Mouse (Mus musculus): ENCODE measurements around the gene Abi3bp. TPM values are rescaled to one million over a fixed set of nuclear protein-coding genes. Genes with fewer than 3 reads are reported as not detected.

Gene Abi3bp
- total RNA-seq, 2 experiments from 2014 or later, result 9.9 to 23.1 TPM

DNA sequence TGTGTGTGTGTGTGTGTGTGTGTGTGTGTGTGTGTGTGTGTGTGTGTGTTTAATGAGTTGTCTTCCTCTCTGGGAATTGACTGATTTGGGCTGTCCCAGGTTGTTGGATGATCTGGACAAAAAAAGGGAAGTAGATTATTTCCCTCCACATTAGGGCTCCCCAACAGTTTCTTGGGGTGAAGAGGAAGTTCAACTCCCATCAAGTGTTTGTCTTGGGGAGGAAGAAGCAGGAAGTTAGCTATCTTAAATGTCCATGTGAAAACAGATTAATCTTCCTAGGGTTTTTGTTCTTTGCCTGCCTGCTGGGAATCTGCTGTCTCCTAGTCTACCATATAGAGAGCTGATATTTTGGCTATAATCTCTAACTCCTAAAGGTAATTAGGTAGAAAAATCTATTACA, 181.2 kb downstream of the Abi3bp start:
- Histone ChIP-seq H3K4me3 (no peak overlapping the region), H3K27ac (no peak overlapping the region)
- intact Hi-C loops (cut with DNase I), result no loop called here
- no peak for TF ChIP-seq CTCF (IDR thresholded peaks at IDR 0.05)
- DNase-seq, result no peak

DNA sequence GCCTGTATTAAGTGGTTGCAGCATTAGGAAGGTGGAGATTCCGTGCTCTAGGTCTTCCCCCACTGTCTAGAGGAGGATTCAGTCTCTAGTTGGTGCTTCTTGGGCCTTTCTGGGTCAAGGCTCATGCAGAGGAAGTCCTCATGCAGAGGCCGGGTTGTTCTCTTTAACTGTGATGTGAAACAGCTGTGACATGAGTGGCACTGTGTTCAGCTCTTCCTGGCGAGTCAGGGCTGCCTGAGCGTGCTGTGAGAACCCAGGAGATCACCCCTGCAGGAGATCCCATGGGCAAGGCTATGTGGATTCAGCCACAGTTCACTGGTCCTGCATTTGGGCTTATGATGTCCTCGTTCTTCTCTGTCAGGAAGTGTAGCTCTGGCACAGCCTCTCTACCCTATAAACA, 191.8 kb downstream of the Abi3bp start:
- intact Hi-C loops (cut with DNase I), result no loop called here

DNA sequence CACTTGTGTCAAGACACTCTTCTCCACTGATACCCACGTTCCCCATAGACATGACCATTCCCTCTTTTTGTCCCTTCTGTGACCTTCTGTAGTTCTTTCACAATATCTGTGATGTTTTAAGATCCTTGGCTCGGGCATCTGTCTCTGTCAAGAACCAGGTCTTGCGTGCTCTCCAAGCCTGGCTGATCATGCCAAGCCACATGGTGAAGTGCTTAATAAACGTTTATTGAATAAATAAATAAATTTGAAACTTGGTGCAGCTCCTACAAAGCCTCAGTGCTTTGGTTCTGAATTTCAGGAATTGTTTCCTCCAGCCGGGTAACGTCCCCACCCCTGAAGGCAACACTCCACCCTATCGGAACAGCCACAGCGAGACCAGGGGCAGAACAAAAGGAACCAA, 193.3 kb downstream of the Abi3bp start:
- no peak for TF ChIP-seq CTCF (IDR thresholded peaks at IDR 0.05)
- intact Hi-C loops (cut with DNase I), result no loop called here
- peak; percentile 68 for DNase-seq
- H3K4me3 ChIP-seq, result no peak overlapping the region
- peak overlapping the region; percentile 17; the same call in 1 of the 2 replicates for H3K27ac ChIP-seq

More for the DNA sequence above, 191.8 kb downstream of the Abi3bp start:
- H3K27ac ChIP-seq, result no peak overlapping the region
- TF ChIP-seq CTCF (IDR thresholded peaks at IDR 0.05), result no peak
- no peak for DNase-seq
- no peak overlapping the region for H3K4me3 ChIP-seq

DNA sequence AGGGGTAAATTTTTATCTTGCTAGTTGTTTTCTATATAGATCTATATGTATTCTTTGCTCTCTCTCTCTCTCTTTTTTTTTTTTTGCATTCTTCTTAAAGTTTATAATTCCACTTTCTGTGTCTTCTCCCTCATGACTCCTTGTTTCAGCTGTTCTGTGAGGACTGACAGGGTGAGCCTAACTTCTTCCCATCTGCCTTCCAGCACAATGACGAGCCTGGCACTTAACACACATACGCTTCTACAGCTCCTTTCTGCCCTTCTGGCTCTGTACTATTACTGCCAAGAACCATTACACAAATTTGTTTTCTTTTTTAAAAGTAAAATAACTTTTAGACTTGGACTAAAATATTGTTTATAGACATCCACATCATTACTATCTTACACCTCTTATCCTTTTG, 195.7 kb downstream of the Abi3bp start:
- H3K4me3 ChIP-seq, result no peak overlapping the region
- no peak for TF ChIP-seq CTCF (IDR thresholded peaks at IDR 0.05)
- no peak overlapping the region for H3K27ac ChIP-seq
- DNase-seq, result no peak
- intact Hi-C loops (cut with DNase I), result no loop called here

DNA sequence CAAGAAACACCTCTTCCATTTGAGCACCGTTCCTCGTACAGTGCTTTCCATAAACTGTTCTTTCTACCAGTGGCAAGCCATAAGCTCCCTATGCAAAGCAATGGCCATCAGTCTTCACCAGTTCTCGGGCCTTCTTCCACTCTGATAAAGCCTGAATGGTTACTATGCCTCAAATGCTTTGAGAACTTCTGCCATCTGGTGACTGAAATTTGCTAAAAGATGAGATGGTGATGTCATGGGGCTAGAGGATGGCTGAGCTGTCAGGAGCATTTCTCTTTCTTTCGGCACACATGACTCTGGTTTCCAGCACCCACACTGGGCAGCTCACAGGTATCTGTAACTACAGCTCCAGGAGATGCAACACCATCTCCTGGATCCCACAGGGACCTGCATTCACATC, 199.5 kb downstream of the Abi3bp start:
- intact Hi-C loops (cut with DNase I), result loop anchor here (2.0 to 5.0 kb wide), 2 partner anchors 176 to 365 kb away; no protein-coding TSS in a partner anchor
- no peak overlapping the region for H3K27ac ChIP-seq
- no peak overlapping the region for H3K4me3 ChIP-seq
- peak; percentile 45 for TF ChIP-seq CTCF (IDR thresholded peaks at IDR 0.05)
- no peak for DNase-seq

DNA sequence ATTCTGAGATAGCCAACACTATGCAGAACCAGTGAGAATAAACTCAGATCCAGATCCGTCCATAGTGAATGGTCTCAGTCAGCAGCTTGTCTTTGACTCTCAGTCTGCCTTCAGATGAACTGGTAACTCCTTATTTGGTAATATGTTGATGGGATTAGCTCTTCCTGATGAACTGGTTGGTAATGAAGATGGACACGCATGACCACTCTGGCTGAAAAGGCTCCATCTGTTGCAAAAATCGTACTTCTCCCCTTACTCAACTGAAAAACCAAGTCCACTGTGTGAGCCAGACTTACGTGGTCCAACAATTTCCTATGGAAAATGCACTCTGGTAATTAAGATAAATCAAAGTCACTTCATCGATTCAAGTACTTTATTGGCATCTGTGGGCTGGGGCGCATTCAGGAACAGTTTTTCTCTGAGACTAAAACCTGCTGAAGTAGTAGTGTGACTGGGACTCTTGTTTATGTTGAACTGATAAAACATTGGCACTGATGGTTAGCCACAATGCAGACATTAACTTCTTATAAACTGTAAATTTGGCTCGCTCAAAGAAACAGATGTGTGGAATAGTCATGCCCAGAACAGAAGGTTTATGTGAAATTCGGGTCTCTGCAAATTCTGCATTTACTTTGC, 203.4 kb downstream of the Abi3bp start:
- no peak for DNase-seq
- Histone ChIP-seq H3K4me3 (no peak overlapping the region), H3K27ac (no peak overlapping the region)
- intact Hi-C loops (cut with DNase I), result no loop called here
- no peak for TF ChIP-seq CTCF (IDR thresholded peaks at IDR 0.05)

DNA sequence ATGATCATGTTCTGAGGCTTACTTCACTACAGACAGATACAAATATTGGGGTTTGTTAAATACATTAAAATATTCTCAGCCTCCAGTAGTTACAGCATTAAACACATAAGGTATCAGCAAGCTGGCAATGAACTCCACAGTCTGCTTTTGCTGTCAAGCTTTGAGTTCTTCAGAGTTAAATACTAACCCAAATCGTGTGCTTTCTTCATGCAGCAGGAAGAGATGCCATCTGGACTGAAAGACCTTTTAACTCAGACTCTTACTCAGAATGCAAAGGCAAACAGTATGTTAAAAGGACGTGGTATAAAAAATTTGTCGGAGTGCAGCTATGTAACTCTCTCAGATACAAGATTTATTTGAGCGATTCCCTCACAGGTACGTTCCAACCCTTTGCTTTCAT, 209.1 kb downstream of the Abi3bp start:
- H3K27ac ChIP-seq, result no peak overlapping the region
- DNase-seq, result no peak
- TF ChIP-seq CTCF (IDR thresholded peaks at IDR 0.05), result no peak
- intact Hi-C loops (cut with DNase I), result no loop called here
- H3K4me3 ChIP-seq, result no peak overlapping the region

DNA sequence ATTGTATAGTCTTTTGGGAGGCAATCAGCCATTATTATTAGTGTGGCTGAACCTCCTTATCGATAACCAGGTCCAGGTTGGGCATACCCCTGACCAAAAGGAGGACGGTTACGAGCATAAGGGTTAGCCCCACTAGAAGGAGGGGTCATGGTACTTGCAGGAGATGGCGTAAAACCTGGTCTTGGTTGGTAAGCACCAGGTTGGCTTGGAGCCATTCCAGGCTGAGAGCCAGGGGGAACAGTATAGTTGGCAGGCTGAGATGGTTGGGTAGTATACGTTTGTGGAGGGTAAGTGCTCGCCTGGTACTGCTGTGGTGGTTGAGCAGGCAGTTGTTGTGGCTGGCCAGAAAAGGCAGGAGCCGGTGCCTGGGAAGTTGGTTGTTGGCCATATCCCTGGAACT, 213.0 kb downstream of the Abi3bp start:
- Histone ChIP-seq H3K27ac (no peak overlapping the region), H3K4me3 (no peak overlapping the region)
- intact Hi-C loops (cut with DNase I), result no loop called here
- TF ChIP-seq CTCF (IDR thresholded peaks at IDR 0.05), result no peak
- no peak for DNase-seq

DNA sequence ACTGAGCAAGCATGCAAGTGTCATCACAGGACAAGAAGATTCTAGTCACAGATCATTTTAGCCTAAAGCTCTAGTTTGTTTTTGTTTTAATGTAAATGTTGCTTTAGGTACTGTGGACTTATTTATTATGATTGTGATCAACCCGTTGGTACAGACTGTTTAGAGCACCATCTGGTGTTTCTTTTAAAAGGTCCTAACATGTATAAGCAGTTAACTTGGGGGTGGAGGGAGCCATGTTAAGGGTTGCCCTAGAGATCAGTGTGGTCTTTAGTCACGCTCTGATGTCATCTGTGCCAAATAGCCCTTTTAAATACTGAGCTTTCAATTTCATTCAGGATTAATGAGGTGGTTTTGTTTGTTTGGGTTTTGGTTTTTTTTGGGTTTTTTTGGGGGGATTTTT, 218.8 kb downstream of the Abi3bp start:
- TF ChIP-seq CTCF (IDR thresholded peaks at IDR 0.05), result no peak
- intact Hi-C loops (cut with DNase I), result no loop called here
- H3K27ac ChIP-seq, result no peak overlapping the region
- no peak overlapping the region for H3K4me3 ChIP-seq
- no peak for DNase-seq

DNA sequence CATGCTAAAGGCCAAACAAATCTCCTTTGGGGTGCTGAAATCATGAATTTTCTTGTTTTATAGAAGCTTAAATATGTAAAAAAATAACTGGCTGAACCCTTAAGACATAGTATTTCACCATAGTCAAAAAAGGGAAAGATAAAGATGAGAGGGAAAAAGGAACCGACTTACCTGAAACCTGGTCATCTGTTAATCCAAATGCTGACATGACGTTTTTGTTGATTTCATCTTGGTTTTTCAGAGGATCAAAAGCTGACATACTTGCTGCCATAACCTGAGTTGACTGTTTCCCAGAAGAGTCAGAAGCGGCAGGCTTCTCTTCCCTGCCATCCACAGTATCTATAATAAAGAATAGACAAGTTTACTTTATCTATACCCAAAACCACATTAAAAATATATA, 223.2 kb downstream of the Abi3bp start:
- no peak for DNase-seq
- no peak overlapping the region for H3K27ac ChIP-seq
- no peak overlapping the region for H3K4me3 ChIP-seq
- no peak for TF ChIP-seq CTCF (IDR thresholded peaks at IDR 0.05)
- intact Hi-C loops (cut with DNase I), result no loop called here

DNA sequence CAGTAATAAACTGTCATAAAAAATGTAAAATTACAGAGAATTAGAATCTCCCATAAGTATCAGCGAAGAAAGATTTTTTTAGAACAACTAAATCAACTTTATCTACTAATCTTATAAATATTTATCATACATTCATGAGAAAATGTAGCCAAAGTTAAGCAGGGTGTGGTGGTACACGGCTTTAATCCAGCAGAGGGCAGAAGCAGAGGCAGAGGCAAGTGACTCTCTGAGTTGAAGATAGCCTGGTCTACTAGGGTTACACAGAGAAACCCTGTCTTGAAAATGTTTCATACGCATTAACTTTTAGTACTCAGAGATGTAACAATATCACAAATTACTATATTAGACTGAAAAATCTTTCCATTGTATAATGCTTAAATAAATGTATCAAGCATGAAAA, 228.1 kb downstream of the Abi3bp start:
- no peak; the same call in 1 of the 2 replicates for TF ChIP-seq CTCF (IDR thresholded peaks at IDR 0.05)
- no peak for DNase-seq
- intact Hi-C loops (cut with DNase I), result no loop called here
- H3K4me3 ChIP-seq, result no peak overlapping the region
- no peak overlapping the region for H3K27ac ChIP-seq

DNA sequence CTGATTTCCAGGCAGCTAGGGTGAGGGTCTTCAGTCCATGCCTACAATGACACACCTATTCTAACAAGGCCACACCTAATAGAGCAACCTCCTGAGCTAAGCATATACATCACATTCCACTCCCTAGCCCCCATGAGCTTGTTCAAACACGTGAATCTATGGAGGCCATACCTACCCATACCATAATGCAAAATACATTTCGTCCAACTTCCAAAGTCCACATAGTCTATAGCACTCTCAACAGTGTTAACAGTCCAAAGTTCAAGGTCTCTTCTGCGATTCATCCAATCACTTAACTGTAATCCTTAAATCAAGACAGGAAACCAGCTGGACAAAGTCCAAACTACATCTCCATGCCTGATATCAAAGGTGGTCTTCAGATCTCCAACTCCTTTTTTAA, 232.4 kb downstream of the Abi3bp start:
- intact Hi-C loops (cut with DNase I), result loop anchor here (10.0 kb wide), 1 partner anchor 415 kb away; the partner anchor contains the start of gene Tomm70a
- TF ChIP-seq CTCF (IDR thresholded peaks at IDR 0.05), result no peak
- no peak overlapping the region for H3K4me3 ChIP-seq

DNA sequence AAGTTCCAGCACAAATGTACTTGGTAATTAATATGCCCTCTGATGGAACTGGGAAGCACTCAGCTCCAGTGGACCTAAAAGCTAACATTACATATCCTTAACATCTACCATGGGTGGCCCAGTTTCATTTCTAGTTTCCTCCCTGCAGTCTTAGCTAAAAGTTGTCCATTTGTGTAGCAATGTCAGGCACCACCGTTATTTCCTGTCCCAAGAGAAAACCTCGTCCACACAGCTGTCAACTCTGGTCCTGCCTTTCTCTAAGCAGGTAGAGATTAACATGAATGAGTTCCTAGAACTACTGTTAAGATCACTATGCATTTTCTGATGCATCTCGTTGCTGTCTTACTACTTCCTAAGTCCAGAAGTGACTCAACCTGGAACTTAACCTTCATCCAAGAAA, 237.9 kb downstream of the Abi3bp start:
- Histone ChIP-seq H3K4me3 (peak overlapping the region; percentile 95), H3K27ac (peak overlapping the region; percentile 95)
- TF ChIP-seq CTCF (IDR thresholded peaks at IDR 0.05), result no peak
- no peak for DNase-seq
- intact Hi-C loops (cut with DNase I), result loop anchor here (5.0 to 10.0 kb wide), 2 partner anchors 409 to 1692 kb away; partner anchors contain the start of genes Dcbld2 and Tomm70a

More for the DNA sequence above, 232.4 kb downstream of the Abi3bp start:
- DNase-seq, result no peak
- no peak overlapping the region for H3K27ac ChIP-seq

All from gastrocnemius, adult 2 months (tissue).